Mouse (Mus musculus) adrenal gland, adult 8-10 months (tissue): ENCODE measurements around the gene Gm21996. TPM values are rescaled to one million over a fixed set of nuclear protein-coding genes. Genes with fewer than 3 reads are reported as not detected.
"Not testable (repeated sequence)": the region's sequence is repeated elsewhere in the genome, so short reads cannot be mapped to it uniquely, and the experiment has no call there.

Experiments
- DNase-seq: peaks from one replicate; pipeline ENCODE4 v3.0.0; 2022
- total RNA-seq, 4 experiments: library from RNA; stranded (reverse); gene quantifications; 2 replicates each; pipeline ENCODE4 v1.2.4; 2022

Gene Gm21996
- total RNA-seq: not detected

DNA sequence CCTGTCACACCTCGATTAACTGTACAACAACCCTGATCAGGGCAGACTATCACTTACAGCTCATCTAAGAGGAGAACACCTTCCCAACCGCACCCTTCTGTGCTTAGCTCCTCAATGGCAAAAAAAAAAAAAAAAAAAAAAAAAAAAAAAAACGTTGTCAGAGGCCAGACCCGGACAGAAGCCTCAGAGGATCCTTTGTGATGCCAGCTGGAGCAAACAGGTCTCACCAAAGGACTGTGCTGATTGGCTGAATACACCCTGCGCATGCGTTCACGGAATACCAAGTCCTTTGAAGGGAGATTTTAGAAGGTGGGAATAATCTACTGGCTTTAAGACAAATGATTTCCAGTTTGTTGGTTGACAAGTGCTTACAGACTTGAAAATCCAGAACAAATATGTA is at the start of gene Gm21996:
Gene Gm21996 (minus strand): TSS at position 101 of the 400 bp plus-strand sequence.
- DNase-seq: not testable (repeated sequence)
